Mouse (Mus musculus): ENCODE data around the gene Igf2bp1. TPM values are rescaled to one million over a fixed set of nuclear protein-coding genes. Genes with fewer than 3 reads are reported as not detected.

Gene Igf2bp1
- polyA plus RNA-seq, 1 experiment = 392 TPM

- no peaks in the 10 kb centered on the region for H3K27me3 ChIP-seq (ENCODE audit: control insufficient read depth, insufficient read depth, low read length, poor library complexity, severe bottlenecking)
- H3K27ac ChIP-seq (ENCODE audit: insufficient read depth, low read length) = peak overlapping the region; percentile 96
- peak overlapping the region; percentile 95 for H3K9ac ChIP-seq (ENCODE audit: low read depth, poor library complexity, severe bottlenecking)
- H3K36me3 ChIP-seq (ENCODE audit: control insufficient read depth, insufficient read depth, low read length, poor library complexity, severe bottlenecking) = peaks cover 7% of the 10 kb centered on the region
- no peak for TF ChIP-seq POLR2A (IDR thresholded peaks at IDR 0.05; ENCODE audit: insufficient read depth, low read length)
- TF ChIP-seq EP300 (IDR thresholded peaks at IDR 0.05; ENCODE audit: insufficient read depth, low read depth, low read length) = peak; percentile 54; the same call in 1 of the 2 replicates
- peaks cover 6% of the 10 kb centered on the region for H3K4me1 ChIP-seq (ENCODE audit: control insufficient read depth, insufficient read depth, low read length)
- H3K4me3 ChIP-seq (ENCODE audit: low read depth, low read length) = peak overlapping the region; percentile 71
- H3K9me3 ChIP-seq (replicated peaks; ENCODE audit: control insufficient read depth, insufficient read depth, low read length, poor library complexity, severe bottlenecking) = peaks cover 22% of the 10 kb centered on the region
These were observed 14.6 kb downstream of the Igf2bp1 start for GRCm38 (mm10) chr11:95990886-95991708.

- no peak for TF ChIP-seq POLR2A (IDR thresholded peaks at IDR 0.05; ENCODE audit: insufficient read depth, low read length)
- peak overlapping the region; percentile 95 for H3K9ac ChIP-seq (ENCODE audit: low read depth, poor library complexity, severe bottlenecking)
- peaks cover 2% of the 10 kb centered on the region for H3K36me3 ChIP-seq (ENCODE audit: control insufficient read depth, insufficient read depth, low read length, poor library complexity, severe bottlenecking)
- H3K9me3 ChIP-seq (replicated peaks; ENCODE audit: control insufficient read depth, insufficient read depth, low read length, poor library complexity, severe bottlenecking) = peaks cover 15% of the 10 kb centered on the region
- H3K4me1 ChIP-seq (ENCODE audit: control insufficient read depth, insufficient read depth, low read length) = peaks cover 6% of the 10 kb centered on the region
- H3K27ac ChIP-seq (ENCODE audit: insufficient read depth, low read length) = peak overlapping the region; percentile 96
- H3K27me3 ChIP-seq (ENCODE audit: control insufficient read depth, insufficient read depth, low read length, poor library complexity, severe bottlenecking) = no peaks in the 10 kb centered on the region
- peak overlapping the region; percentile 71 for H3K4me3 ChIP-seq (ENCODE audit: low read depth, low read length)
These were observed 15.3 kb downstream of the Igf2bp1 start for GRCm38 (mm10) chr11:95990431-95990830.

DNA sequence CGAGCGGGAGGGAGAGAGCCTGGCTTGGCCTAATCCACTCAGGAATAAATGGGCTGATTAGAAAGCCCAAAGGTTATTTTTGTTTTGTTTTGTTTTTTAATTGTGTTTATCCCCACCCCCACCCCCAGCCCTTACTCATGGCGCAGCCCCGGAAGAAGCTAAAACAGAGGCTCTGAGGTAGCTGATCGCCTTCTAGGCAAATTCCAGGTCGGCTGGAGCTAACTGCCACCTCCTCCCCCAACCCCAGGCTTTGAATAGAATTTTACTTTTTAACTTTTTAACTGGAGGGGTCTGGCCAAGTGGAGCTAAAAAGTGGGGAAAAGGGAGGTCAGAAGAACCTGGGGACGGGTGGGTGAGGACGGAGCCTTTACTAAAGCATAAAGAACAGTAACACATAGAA is 15.9 kb downstream of the Igf2bp1 start:
- Histone ChIP-seq H3K9me3 (replicated peaks; ENCODE audit: control insufficient read depth, insufficient read depth, low read length, poor library complexity, severe bottlenecking) (peaks cover 10% of the 10 kb centered on the region), H3K4me1 (ENCODE audit: control insufficient read depth, insufficient read depth, low read length) (peaks cover 6% of the 10 kb centered on the region), H3K27ac (ENCODE audit: insufficient read depth, low read length) (peak overlapping the region; percentile 96), H3K9ac (ENCODE audit: low read depth, poor library complexity, severe bottlenecking) (peak overlapping the region; percentile 95), H3K27me3 (ENCODE audit: control insufficient read depth, insufficient read depth, low read length, poor library complexity, severe bottlenecking) (no peaks in the 10 kb centered on the region), H3K4me3 (ENCODE audit: low read depth, low read length) (peak overlapping the region; percentile 34), H3K36me3 (ENCODE audit: control insufficient read depth, insufficient read depth, low read length, poor library complexity, severe bottlenecking) (peaks cover 2% of the 10 kb centered on the region)
- TF ChIP-seq EP300 (IDR thresholded peaks at IDR 0.05; ENCODE audit: insufficient read depth, low read depth, low read length) (peak; percentile 58; the same call in 1 of the 2 replicates), POLR2A (IDR thresholded peaks at IDR 0.05; ENCODE audit: insufficient read depth, low read length) (no peak)

DNA sequence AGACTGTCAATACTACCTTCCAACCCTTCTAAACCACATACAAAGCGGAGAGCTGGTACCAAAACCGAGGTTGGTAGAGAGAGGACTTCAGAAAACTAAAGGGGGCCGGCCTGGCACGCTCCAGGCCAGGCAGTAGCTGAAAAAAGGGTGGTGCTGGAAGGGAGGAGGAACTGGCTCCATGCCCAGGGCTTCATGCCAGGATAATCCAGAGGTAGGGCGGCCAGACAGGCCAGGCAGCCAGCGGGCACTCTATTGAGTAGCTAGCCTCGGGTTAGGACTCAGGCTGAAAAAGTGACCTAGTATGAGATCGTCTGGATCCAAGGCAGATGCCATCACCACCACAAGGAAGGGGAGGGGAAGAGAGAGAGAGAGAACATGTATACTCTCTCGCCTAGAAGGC is 17.2 kb downstream of the Igf2bp1 start:
- Histone ChIP-seq H3K9me3 (replicated peaks; ENCODE audit: control insufficient read depth, insufficient read depth, low read length, poor library complexity, severe bottlenecking) (no peaks in the 10 kb centered on the region), H3K4me3 (ENCODE audit: low read depth, low read length) (no peak overlapping the region), H3K9ac (ENCODE audit: low read depth, poor library complexity, severe bottlenecking) (peak overlapping the region; percentile 95; the same call in 1 of the 2 replicates), H3K4me1 (ENCODE audit: control insufficient read depth, insufficient read depth, low read length) (peaks cover 7% of the 10 kb centered on the region), H3K27me3 (ENCODE audit: control insufficient read depth, insufficient read depth, low read length, poor library complexity, severe bottlenecking) (no peaks in the 10 kb centered on the region), H3K36me3 (ENCODE audit: control insufficient read depth, insufficient read depth, low read length, poor library complexity, severe bottlenecking) (peaks cover 2% of the 10 kb centered on the region; the same call in 1 of the 2 replicates), H3K27ac (ENCODE audit: insufficient read depth, low read length) (peak overlapping the region; percentile 33)
- TF ChIP-seq EP300 (IDR thresholded peaks at IDR 0.05; ENCODE audit: insufficient read depth, low read depth, low read length) (no peak), CTCF (IDR thresholded peaks at IDR 0.05; ENCODE audit: low read depth, low read length) (no peak), POLR2A (IDR thresholded peaks at IDR 0.05; ENCODE audit: insufficient read depth, low read length) (no peak)

- Histone ChIP-seq H3K9ac (ENCODE audit: low read depth, poor library complexity, severe bottlenecking) (no peak overlapping the region), H3K36me3 (ENCODE audit: control insufficient read depth, insufficient read depth, low read length, poor library complexity, severe bottlenecking) (peaks cover 2% of the 10 kb centered on the region; the same call in 1 of the 2 replicates), H3K27me3 (ENCODE audit: control insufficient read depth, insufficient read depth, low read length, poor library complexity, severe bottlenecking) (no peaks in the 10 kb centered on the region), H3K9me3 (replicated peaks; ENCODE audit: control insufficient read depth, insufficient read depth, low read length, poor library complexity, severe bottlenecking) (no peaks in the 10 kb centered on the region), H3K27ac (ENCODE audit: insufficient read depth, low read length) (peak overlapping the region; percentile 33), H3K4me1 (ENCODE audit: control insufficient read depth, insufficient read depth, low read length) (peaks cover 7% of the 10 kb centered on the region), H3K4me3 (ENCODE audit: low read depth, low read length) (no peak overlapping the region)
- TF ChIP-seq POLR2A (IDR thresholded peaks at IDR 0.05; ENCODE audit: insufficient read depth, low read length) = no peak
These were observed 17.8 kb downstream of the Igf2bp1 start for GRCm38 (mm10) chr11:95987854-95988447.

GRCm38 (mm10) chr11:95982475-95982874 is 23.3 kb downstream of the Igf2bp1 start:
- Histone ChIP-seq H3K36me3 (ENCODE audit: control insufficient read depth, insufficient read depth, low read length, poor library complexity, severe bottlenecking) (peaks cover 25% of the 10 kb centered on the region), H3K4me3 (ENCODE audit: low read depth, low read length) (peak overlapping the region; percentile 86), H3K27me3 (ENCODE audit: control insufficient read depth, insufficient read depth, low read length, poor library complexity, severe bottlenecking) (no peaks in the 10 kb centered on the region), H3K27ac (ENCODE audit: insufficient read depth, low read length) (peak overlapping the region; percentile 97), H3K9ac (ENCODE audit: low read depth, poor library complexity, severe bottlenecking) (peak overlapping the region; percentile 74), H3K9me3 (replicated peaks; ENCODE audit: control insufficient read depth, insufficient read depth, low read length, poor library complexity, severe bottlenecking) (no peaks in the 10 kb centered on the region), H3K4me1 (ENCODE audit: control insufficient read depth, insufficient read depth, low read length) (peaks cover 1% of the 10 kb centered on the region)
- TF ChIP-seq POLR2A (IDR thresholded peaks at IDR 0.05; ENCODE audit: insufficient read depth, low read length) = no peak
- peak; percentile 93 for TF ChIP-seq EP300 (IDR thresholded peaks at IDR 0.05; ENCODE audit: insufficient read depth, low read depth, low read length)
